Mouse (Mus musculus) liver, embryonic 16.5 days (tissue): ENCODE data around the gene Ldlrad2. TPM values are rescaled to one million over a fixed set of nuclear protein-coding genes. Genes with fewer than 3 reads are reported as not detected.
A peak's percentile ranks its signal among the peaks of the same experiment; 100 is the strongest.

Experiments
- ATAC-seq: fragments of 200-750 bp; cut with Nextera tagmentation; 2 replicates; pipeline ENCODE4 v1.8.0; 2017; ENCODE audit warnings: low read depth, mild to moderate bottlenecking, moderate number of reproducible peaks, moderate library complexity
- H3K27ac ChIP-seq: fragments of 300-500 bp; sonication (generic); 2 replicates; pipeline ENCODE4 v1.5.1; 2014; ENCODE audit warnings: mild to moderate bottlenecking, low read length
- H3K27me3 ChIP-seq: fragments of 300-500 bp; sonication (generic); 2 replicates; pipeline ENCODE4 v1.6.1; 2014; ENCODE audit warnings: low read depth, low read length, mixed read lengths; ENCODE audit not compliant: control insufficient read depth, insufficient read depth
- H3K36me3 ChIP-seq: fragments of 300-500 bp; sonication (generic); 2 replicates; pipeline ENCODE4 v1.6.1; 2014; ENCODE audit warnings: mild to moderate bottlenecking; ENCODE audit not compliant: control insufficient read depth, insufficient read depth
- H3K4me1 ChIP-seq: fragments of 300-500 bp; sonication (generic); 2 replicates; pipeline ENCODE4 v1.6.1; 2014; ENCODE audit warnings: low read depth, low read length, mixed read lengths; ENCODE audit not compliant: control insufficient read depth
- H3K4me2 ChIP-seq: fragments of 300-500 bp; sonication (generic); 2 replicates; pipeline ENCODE4 v1.6.1; 2014; ENCODE audit warnings: low read depth, low read length, mixed read lengths
- H3K4me3 ChIP-seq: fragments of 300-500 bp; sonication (generic); 2 replicates; pipeline ENCODE4 v1.5.1; 2014; ENCODE audit warnings: low read depth, mild to moderate bottlenecking, low read length
- H3K9ac ChIP-seq: fragments of 300-500 bp; sonication (generic); 2 replicates; pipeline ENCODE4 v1.6.1; 2014; ENCODE audit warnings: low read depth, low read length
- H3K9me3 ChIP-seq: fragments of 300-500 bp; sonication (generic); replicated peaks from 2 replicates; pipeline ENCODE4 v1.6.1; 2016; ENCODE audit warnings: low read length; ENCODE audit not compliant: control insufficient read depth
- WGBS: fragments of 180-500 bp; shearing (Covaris S2); extraction: QIAGEN DNeasy Blood & Tissue Kit; methylation state at CpG from one replicate; pipeline ENCODE4 v1.1.7; 2014; ENCODE audit not compliant: insufficient replicate concordance; 5-methylcytosine and 5-hydroxymethylcytosine counted together
- polyA plus RNA-seq: library from polyadenylated mRNA; unstranded; fragments of >200 nt; fragmentation: Nextera tagmentation; extraction: Ambion mirVana; gene quantifications from 2 replicates; pipeline ENCODE4 v1.2.1, GENCODE M21; 2015

Ldlrad2 gene
- polyA plus RNA-seq, 1 experiment from 2014 or later, result not detected

DNA sequence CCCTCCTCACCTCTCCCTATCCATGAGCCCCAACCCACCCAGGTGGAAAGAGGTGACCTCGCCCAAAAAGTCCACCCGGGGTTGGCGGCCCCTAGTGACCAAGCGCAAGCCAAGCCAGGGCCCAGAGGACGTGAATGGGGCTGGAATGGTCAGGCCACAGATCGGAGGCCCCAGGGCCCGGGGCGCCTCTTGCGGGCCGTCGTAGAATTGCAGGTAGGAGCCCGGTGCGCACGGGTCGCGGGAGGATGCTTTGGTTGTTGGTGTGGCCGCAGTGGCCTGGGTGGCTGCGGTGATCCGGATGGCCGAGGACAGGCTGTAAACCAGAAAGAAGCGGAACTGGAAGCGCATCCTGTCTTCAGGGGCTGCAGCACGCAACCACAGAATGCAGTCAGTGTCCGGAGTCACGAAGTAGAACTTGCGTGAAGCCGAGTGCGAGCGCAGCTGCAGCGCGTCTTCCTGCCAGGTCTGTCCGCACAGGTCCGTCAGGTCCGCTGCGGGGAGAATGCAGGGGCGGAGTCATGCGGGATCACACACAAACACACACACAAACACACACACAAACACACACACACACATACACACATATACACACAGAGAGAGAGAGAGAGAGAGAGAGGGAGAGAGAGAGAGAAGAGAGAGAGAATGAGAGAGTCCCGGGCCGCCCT is 3.9 kb upstream of the Ldlrad2 start:
- ATAC-seq, result peak; percentile 35; the same call in 1 of the 2 replicates
- no peak overlapping the region for H3K9ac ChIP-seq
- H3K4me1 ChIP-seq, result no peaks in the 10 kb centered on the region; the same call in 1 of the 2 replicates
- no peaks in the 10 kb centered on the region for H3K9me3 ChIP-seq
- peak overlapping the region; percentile 11; the same call in 1 of the 2 replicates for H3K4me3 ChIP-seq
- 3% methylated on average over 39 of the region's 39 CpGs for whole genome bisulfite sequencing
- no peaks in the 10 kb centered on the region for H3K36me3 ChIP-seq
- peaks cover 12% of the 10 kb centered on the region for H3K27me3 ChIP-seq
- peak overlapping the region; percentile 47 for H3K4me2 ChIP-seq
- no peak overlapping the region for H3K27ac ChIP-seq

- Histone ChIP-seq H3K4me1 (no peaks in the 10 kb centered on the region; the same call in 1 of the 2 replicates), H3K4me3 (no peak overlapping the region), H3K27ac (no peak overlapping the region), H3K9ac (no peak overlapping the region), H3K36me3 (no peaks in the 10 kb centered on the region), H3K27me3 (peaks cover 12% of the 10 kb centered on the region), H3K9me3 (no peaks in the 10 kb centered on the region), H3K4me2 (no peak overlapping the region)
- ATAC-seq, result no peak
- 84% methylated on average over 12 of the region's 12 CpGs for WGBS
These were observed 3.1 kb upstream of the Ldlrad2 start for GRCm38 (mm10) chr4:137577486-137577885.

GRCm38 (mm10) chr4:137569873-137570272 is 4.5 kb downstream of the Ldlrad2 start:
- no peak overlapping the region for H3K4me2 ChIP-seq
- no peak overlapping the region for H3K27ac ChIP-seq
- H3K9ac ChIP-seq, result no peak overlapping the region
- H3K9me3 ChIP-seq, result no peaks in the 10 kb centered on the region
- no peaks in the 10 kb centered on the region for H3K4me1 ChIP-seq
- WGBS, result 68% methylated on average over 9 of the region's 9 CpGs
- H3K36me3 ChIP-seq, result no peaks in the 10 kb centered on the region
- no peaks in the 10 kb centered on the region for H3K27me3 ChIP-seq
- no peak for ATAC-seq
- H3K4me3 ChIP-seq, result no peak overlapping the region

DNA sequence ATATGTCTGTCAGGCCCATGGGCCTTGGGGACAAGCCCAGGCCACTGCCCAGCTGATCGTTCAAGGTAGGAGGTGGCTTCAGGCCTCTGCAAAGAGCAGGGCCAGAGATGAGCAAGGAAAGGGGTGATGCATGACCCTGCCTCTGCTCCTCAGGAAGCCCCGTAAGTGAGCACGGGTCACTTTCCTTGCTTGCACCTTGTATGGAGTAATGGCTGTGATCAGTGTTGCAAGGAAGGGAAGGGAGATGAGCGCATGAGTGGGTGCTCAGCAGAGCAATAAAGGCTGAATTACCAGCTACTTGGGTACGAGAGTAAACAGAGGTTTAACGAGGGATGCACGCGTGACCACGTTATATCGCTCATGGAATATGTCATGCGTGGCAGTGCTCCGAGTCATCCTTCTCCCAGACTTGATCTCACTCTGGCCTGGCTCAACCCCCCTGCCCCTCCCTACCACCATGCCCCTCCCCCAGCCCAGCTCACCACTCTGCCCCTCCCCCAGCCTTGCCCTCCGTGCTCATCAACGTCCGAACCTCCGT is 17.6 kb downstream of the Ldlrad2 start:
- no peak overlapping the region for H3K9ac ChIP-seq
- ATAC-seq, result no peak
- 76% methylated on average over 16 of the region's 16 CpGs for WGBS
- no peak overlapping the region for H3K4me2 ChIP-seq
- no peaks in the 10 kb centered on the region for H3K9me3 ChIP-seq
- no peak overlapping the region for H3K4me3 ChIP-seq
- H3K27me3 ChIP-seq, result no peaks in the 10 kb centered on the region
- no peak overlapping the region for H3K27ac ChIP-seq
- H3K36me3 ChIP-seq, result no peaks in the 10 kb centered on the region
- H3K4me1 ChIP-seq, result no peaks in the 10 kb centered on the region

- no peak overlapping the region for H3K4me2 ChIP-seq
- no peak overlapping the region for H3K9ac ChIP-seq
- H3K4me1 ChIP-seq, result no peaks in the 10 kb centered on the region
- no peak overlapping the region for H3K27ac ChIP-seq
- 84% methylated on average over 17 of the region's 17 CpGs for WGBS
- H3K9me3 ChIP-seq, result no peaks in the 10 kb centered on the region
- ATAC-seq, result no peak
- no peaks in the 10 kb centered on the region for H3K27me3 ChIP-seq
- no peaks in the 10 kb centered on the region for H3K36me3 ChIP-seq
- H3K4me3 ChIP-seq, result no peak overlapping the region
These were observed 20.9 kb downstream of the Ldlrad2 start for GRCm38 (mm10) chr4:137553466-137553865.

- ATAC-seq, result no peak
- H3K36me3 ChIP-seq, result no peaks in the 10 kb centered on the region; the same call in 1 of the 2 replicates
These were observed 28.3 kb downstream of the Ldlrad2 start for GRCm38 (mm10) chr4:137546003-137546525.

GRCm38 (mm10) chr4:137545568-137545967 is 28.8 kb downstream of the Ldlrad2 start:
- H3K4me1 ChIP-seq, result no peaks in the 10 kb centered on the region; the same call in 1 of the 2 replicates
- no peaks in the 10 kb centered on the region for H3K9me3 ChIP-seq
- 78% methylated on average over 9 of the region's 9 CpGs for WGBS
- H3K27ac ChIP-seq, result no peak overlapping the region
- H3K36me3 ChIP-seq, result no peaks in the 10 kb centered on the region; the same call in 1 of the 2 replicates
- no peak overlapping the region for H3K4me2 ChIP-seq
- no peak overlapping the region for H3K9ac ChIP-seq
- H3K4me3 ChIP-seq, result no peak overlapping the region
- H3K27me3 ChIP-seq, result no peaks in the 10 kb centered on the region
- ATAC-seq, result no peak

More at GRCm38 (mm10) chr4:137546003-137546525, 28.3 kb downstream of the Ldlrad2 start:
- Histone ChIP-seq H3K27me3 (no peaks in the 10 kb centered on the region), H3K4me1 (no peaks in the 10 kb centered on the region), H3K27ac (no peak overlapping the region), H3K9me3 (no peaks in the 10 kb centered on the region), H3K4me3 (no peak overlapping the region), H3K9ac (no peak overlapping the region), H3K4me2 (no peak overlapping the region)
- 58% methylated on average over 5 of the region's 5 CpGs for WGBS

DNA sequence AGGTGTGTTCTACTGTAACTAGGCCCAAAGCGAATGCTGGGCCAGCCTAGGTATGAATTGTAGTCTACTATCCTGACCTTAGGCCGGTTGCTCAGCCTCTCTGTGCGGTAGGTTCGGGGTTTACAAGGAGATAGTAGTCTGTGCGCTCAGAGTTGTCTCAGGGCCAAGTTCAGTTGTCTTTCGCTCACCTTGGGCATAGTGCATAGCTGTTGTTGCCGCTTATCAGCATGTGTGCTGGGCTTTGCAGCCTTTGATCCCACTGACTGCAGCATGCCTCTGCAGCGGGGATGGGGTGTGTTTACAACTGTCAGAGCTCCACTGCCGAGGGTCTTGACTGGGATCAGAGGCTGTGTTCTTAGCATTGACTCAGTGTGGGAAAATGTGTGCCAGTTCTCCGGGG is 31.4 kb downstream of the Ldlrad2 start:
- no peak overlapping the region for H3K27ac ChIP-seq
- no peaks in the 10 kb centered on the region; the same call in 1 of the 2 replicates for H3K4me1 ChIP-seq
- WGBS, result 61% methylated on average over 10 of the region's 10 CpGs
- ATAC-seq, result peak; percentile 20; the same call in 1 of the 2 replicates
- no peaks in the 10 kb centered on the region for H3K27me3 ChIP-seq
- H3K4me3 ChIP-seq, result no peak overlapping the region
- H3K9ac ChIP-seq, result no peak overlapping the region
- H3K9me3 ChIP-seq, result no peaks in the 10 kb centered on the region
- no peak overlapping the region for H3K4me2 ChIP-seq
- no peaks in the 10 kb centered on the region; the same call in 1 of the 2 replicates for H3K36me3 ChIP-seq

- H3K4me2 ChIP-seq, result no peak overlapping the region
- no peaks in the 10 kb centered on the region for H3K9me3 ChIP-seq
- WGBS, result 59% methylated on average over 14 of the region's 14 CpGs
- H3K4me1 ChIP-seq, result no peaks in the 10 kb centered on the region; the same call in 1 of the 2 replicates
- no peak overlapping the region for H3K9ac ChIP-seq
- H3K4me3 ChIP-seq, result no peak overlapping the region
- no peaks in the 10 kb centered on the region; the same call in 1 of the 2 replicates for H3K36me3 ChIP-seq
- H3K27me3 ChIP-seq, result no peaks in the 10 kb centered on the region
- H3K27ac ChIP-seq, result no peak overlapping the region
- ATAC-seq, result peak; percentile 64
These were observed 34.0 kb downstream of the Ldlrad2 start for GRCm38 (mm10) chr4:137540356-137540755.
